Mouse (Mus musculus) lung, embryonic 14.5 days (tissue): ENCODE results near the gene Prex1. TPM values are rescaled to one million over a fixed set of nuclear protein-coding genes. Genes with fewer than 3 reads are reported as not detected.

Source experiments
- ATAC-seq: fragments of 200-750 bp; cut with Nextera tagmentation; 2 replicates; pipeline ENCODE4 v1.8.0; 2017; ENCODE audit warnings: mild to moderate bottlenecking, moderate TSS enrichment, moderate library complexity; ENCODE audit not compliant: insufficient read depth
- DNase-seq: peaks from one replicate; pipeline ENCODE4 v3.0.0-alpha.2; 2015
- H3K27ac ChIP-seq: fragments of 300-500 bp; sonication (generic); 2 replicates; pipeline ENCODE4 v1.5.1; 2014; ENCODE audit warnings: low read depth, mild to moderate bottlenecking, moderate library complexity
- H3K27me3 ChIP-seq: fragments of 300-500 bp; sonication (generic); 2 replicates; pipeline ENCODE4 v1.6.1; 2014; ENCODE audit warnings: low read length, control low read depth; ENCODE audit not compliant: insufficient read depth
- H3K36me3 ChIP-seq: fragments of 300-500 bp; sonication (generic); 2 replicates; pipeline ENCODE4 v1.6.1; 2014; ENCODE audit warnings: control low read depth; ENCODE audit not compliant: insufficient read depth
- H3K4me1 ChIP-seq: fragments of 300-500 bp; sonication (generic); 2 replicates; pipeline ENCODE4 v1.6.1; 2014; ENCODE audit warnings: antibody characterized with exemption, control low read depth; ENCODE audit not compliant: insufficient read depth
- H3K4me2 ChIP-seq: fragments of 300-500 bp; sonication (generic); 2 replicates; pipeline ENCODE4 v1.6.1; 2014; ENCODE audit warnings: mild to moderate bottlenecking
- H3K4me3 ChIP-seq: fragments of 300-500 bp; sonication (generic); 2 replicates; pipeline ENCODE4 v1.5.1; 2014; ENCODE audit warnings: low read depth, low read length
- H3K9ac ChIP-seq: fragments of 300-500 bp; sonication (generic); 2 replicates; pipeline ENCODE4 v1.6.1; 2014
- H3K9me3 ChIP-seq: fragments of 300-500 bp; sonication (generic); 2 replicates; pipeline ENCODE4 v1.6.1; 2016; ENCODE audit warnings: low read depth, low read length, control low read depth
- CTCF ChIP-seq: IDR thresholded peaks from 2 replicates; pipeline ENCODE4 v1.5.1; 2016; ENCODE audit warnings: antibody characterized with exemption, low read depth
- WGBS: fragments of 180-500 bp; shearing (Covaris S2); extraction: QIAGEN DNeasy Blood & Tissue Kit; methylation state at CpG from one replicate; pipeline ENCODE4 v1.1.7; 2014; 5-methylcytosine and 5-hydroxymethylcytosine counted together
- polyA plus RNA-seq: library from polyadenylated mRNA; unstranded; fragments of >200 nt; fragmentation: Nextera tagmentation; extraction: Ambion mirVana; gene quantifications from 2 replicates; pipeline ENCODE4 v1.2.1, GENCODE M21; 2014

The Prex1 gene
- polyA plus RNA-seq, 1 experiment from 2014 or later: 12.9 TPM

GRCm38 (mm10) chr2:166744433-166744832 is 30.8 kb upstream of the Prex1 start:
- WGBS: 77% methylated on average over 7 of the region's 7 CpGs

GRCm38 (mm10) chr2:166743504-166743903 is 29.9 kb upstream of the Prex1 start:
- H3K27me3 ChIP-seq: no peaks in the 10 kb centered on the region
- no peak for ATAC-seq
- H3K4me2 ChIP-seq: no peak overlapping the region
- H3K9ac ChIP-seq: no peak overlapping the region
- H3K4me1 ChIP-seq: peaks cover 4% of the 10 kb centered on the region; the same call in 1 of the 2 replicates
- H3K9me3 ChIP-seq: no peaks in the 10 kb centered on the region
- no peaks in the 10 kb centered on the region for H3K36me3 ChIP-seq
- H3K4me3 ChIP-seq: no peak overlapping the region
- H3K27ac ChIP-seq: no peak overlapping the region
- 49% methylated on average over 4 of the region's 4 CpGs for WGBS
- no peak for DNase-seq
- TF ChIP-seq CTCF: no peak

More at GRCm38 (mm10) chr2:166744433-166744832, 30.8 kb upstream of the Prex1 start:
- H3K27me3 ChIP-seq: no peaks in the 10 kb centered on the region
- peaks cover 4% of the 10 kb centered on the region; the same call in 1 of the 2 replicates for H3K4me1 ChIP-seq
- no peak overlapping the region for H3K4me2 ChIP-seq
- no peaks in the 10 kb centered on the region for H3K36me3 ChIP-seq
- no peak overlapping the region for H3K4me3 ChIP-seq
- no peak overlapping the region for H3K27ac ChIP-seq
- no peak overlapping the region for H3K9ac ChIP-seq
- TF ChIP-seq CTCF: no peak
- ATAC-seq (no peak), DNase-seq (no peak)
- H3K9me3 ChIP-seq: no peaks in the 10 kb centered on the region

- 78% methylated on average over 6 of the region's 6 CpGs for WGBS
- Histone ChIP-seq H3K4me3 (no peak overlapping the region), H3K27ac (no peak overlapping the region), H3K27me3 (no peaks in the 10 kb centered on the region), H3K4me2 (no peak overlapping the region), H3K36me3 (no peaks in the 10 kb centered on the region), H3K9ac (no peak overlapping the region), H3K4me1 (peaks cover 4% of the 10 kb centered on the region; the same call in 1 of the 2 replicates), H3K9me3 (no peaks in the 10 kb centered on the region)
- no peak for ATAC-seq
- DNase-seq: no peak
- TF ChIP-seq CTCF: no peak
Observed at GRCm38 (mm10) chr2:166741445-166741844, 27.8 kb upstream of the Prex1 start.

GRCm38 (mm10) chr2:166740396-166740795 is 26.8 kb upstream of the Prex1 start:
- DNase-seq (no peak), ATAC-seq (no peak)
- H3K4me1 ChIP-seq: no peaks in the 10 kb centered on the region
- WGBS: 49% methylated on average over 6 of the region's 6 CpGs
- H3K9me3 ChIP-seq: no peaks in the 10 kb centered on the region
- no peak overlapping the region for H3K4me2 ChIP-seq
- H3K27ac ChIP-seq: no peak overlapping the region
- H3K27me3 ChIP-seq: no peaks in the 10 kb centered on the region
- H3K4me3 ChIP-seq: no peak overlapping the region
- no peak overlapping the region for H3K9ac ChIP-seq
- no peaks in the 10 kb centered on the region for H3K36me3 ChIP-seq
- TF ChIP-seq CTCF: no peak

- TF ChIP-seq CTCF: no peak
- no peak overlapping the region for H3K4me2 ChIP-seq
- H3K27ac ChIP-seq: no peak overlapping the region
- 48% methylated on average over 7 of the region's 7 CpGs for WGBS
- no peaks in the 10 kb centered on the region for H3K4me1 ChIP-seq
- no peak for DNase-seq
- H3K36me3 ChIP-seq: no peaks in the 10 kb centered on the region
- no peaks in the 10 kb centered on the region for H3K9me3 ChIP-seq
- no peaks in the 10 kb centered on the region for H3K27me3 ChIP-seq
- no peak for ATAC-seq
- H3K9ac ChIP-seq: no peak overlapping the region
- H3K4me3 ChIP-seq: no peak overlapping the region
Observed at GRCm38 (mm10) chr2:166737307-166737706, 23.7 kb upstream of the Prex1 start.

GRCm38 (mm10) chr2:166735469-166736001 is 21.9 kb upstream of the Prex1 start:
- H3K4me1 ChIP-seq: no peaks in the 10 kb centered on the region
- H3K4me2 ChIP-seq: peak overlapping the region; percentile 5; the same call in 1 of the 2 replicates
- ATAC-seq (no peak), DNase-seq (peak; percentile 64)
- no peaks in the 10 kb centered on the region for H3K36me3 ChIP-seq
- no peak overlapping the region for H3K9ac ChIP-seq
- no peaks in the 10 kb centered on the region for H3K9me3 ChIP-seq
- no peak overlapping the region for H3K27ac ChIP-seq
- no peaks in the 10 kb centered on the region for H3K27me3 ChIP-seq
- H3K4me3 ChIP-seq: no peak overlapping the region
- WGBS: 24% methylated on average over 15 of the region's 15 CpGs
- no peak for TF ChIP-seq CTCF

GRCm38 (mm10) chr2:166732860-166733259 is 19.2 kb upstream of the Prex1 start:
- no peaks in the 10 kb centered on the region for H3K9me3 ChIP-seq
- no peak overlapping the region for H3K27ac ChIP-seq
- ATAC-seq (no peak), DNase-seq (no peak)
- no peak overlapping the region for H3K4me3 ChIP-seq
- WGBS: 87% methylated on average over 2 of the region's 2 CpGs
- no peak overlapping the region for H3K9ac ChIP-seq
- no peaks in the 10 kb centered on the region for H3K4me1 ChIP-seq
- H3K4me2 ChIP-seq: no peak overlapping the region
- no peaks in the 10 kb centered on the region for H3K36me3 ChIP-seq
- no peak for TF ChIP-seq CTCF
- no peaks in the 10 kb centered on the region for H3K27me3 ChIP-seq
